Mouse (Mus musculus): ENCODE results near the gene Rnf224. TPM values are rescaled to one million over a fixed set of nuclear protein-coding genes. Genes with fewer than 3 reads are reported as not detected.

Rnf224 gene
- total RNA-seq, 2 experiments from 2014 or later: not detected

- intact Hi-C loops (cut with DNase I): no loop called here
- DNase-seq (ENCODE audit: extremely low spot score in 1 of 2, low spot score in 2 of 2): no peak
- TF ChIP-seq CTCF (IDR thresholded peaks at IDR 0.05): no peak
- H3K4me3 ChIP-seq: no peak overlapping the region
- H3K27ac ChIP-seq: no peak overlapping the region; the same call in 1 of the 2 replicates
Observed at GRCm38 (mm10) chr2:25197946-25198345, 38.6 kb downstream of the Rnf224 start.

GRCm38 (mm10) chr2:25197191-25197590 lies 39.4 kb downstream of the Rnf224 start:
- intact Hi-C loops (cut with DNase I): no loop called here
- Histone ChIP-seq H3K4me3 (no peak overlapping the region), H3K27ac (peak overlapping the region; percentile 34; the same call in 1 of the 2 replicates)
- no peak for TF ChIP-seq CTCF (IDR thresholded peaks at IDR 0.05)
- no peak for DNase-seq (ENCODE audit: extremely low spot score in 1 of 2, low spot score in 2 of 2)

- TF ChIP-seq CTCF (IDR thresholded peaks at IDR 0.05): no peak; the same call in 1 of the 2 replicates
- Histone ChIP-seq H3K27ac (peak within 1 kb of the TSS; percentile 45), H3K4me3 (peak within 1 kb of the TSS; percentile 27)
- intact Hi-C loops (cut with DNase I): no loop called here
- DNase-seq (ENCODE audit: extremely low spot score in 1 of 2, low spot score in 2 of 2): no peak
Observed at GRCm38 (mm10) chr2:25196172-25196954, 40.2 kb downstream of the Rnf224 start, which contains the start of gene Tor4a. Gene Tor4a, minus strand, starts transcription at chr2:25196886.

GRCm38 (mm10) chr2:25195211-25196156 lies 41.1 kb downstream of the Rnf224 start:
- Histone ChIP-seq H3K4me3 (peak overlapping the region; percentile 27; the same call in 1 of the 2 replicates), H3K27ac (peak overlapping the region; percentile 45)
- intact Hi-C loops (cut with DNase I): no loop called here

GRCm38 (mm10) chr2:25194486-25195171 lies 42.0 kb downstream of the Rnf224 start:
- Histone ChIP-seq H3K4me3 (no peak overlapping the region), H3K27ac (no peak overlapping the region)
- intact Hi-C loops (cut with DNase I): loop anchor here (5.0 kb wide), 1 partner anchor 133 kb away; no protein-coding TSS in a partner anchor
- DNase-seq (ENCODE audit: extremely low spot score in 1 of 2, low spot score in 2 of 2): no peak
- no peak for TF ChIP-seq CTCF (IDR thresholded peaks at IDR 0.05)

More at GRCm38 (mm10) chr2:25195211-25196156, 41.1 kb downstream of the Rnf224 start:
- no peak for TF ChIP-seq CTCF (IDR thresholded peaks at IDR 0.05)
- no peak for DNase-seq (ENCODE audit: extremely low spot score in 1 of 2, low spot score in 2 of 2)

GRCm38 (mm10) chr2:25194006-25194405 lies 42.6 kb downstream of the Rnf224 start:
- no peak for TF ChIP-seq CTCF (IDR thresholded peaks at IDR 0.05)
- Histone ChIP-seq H3K27ac (0 out of 2 replicates have a peak overlapping the region, but pooled peaks have one; percentile 13), H3K4me3 (no peak overlapping the region)
- intact Hi-C loops (cut with DNase I): loop anchor here (5.0 kb wide), 1 partner anchor 133 kb away; no protein-coding TSS in a partner anchor
- no peak for DNase-seq (ENCODE audit: extremely low spot score in 1 of 2, low spot score in 2 of 2)

- peak; percentile 80 to 84 for DNase-seq (ENCODE audit: extremely low spot score in 1 of 2, low spot score in 2 of 2)
- Histone ChIP-seq H3K4me3 (no peak overlapping the region), H3K27ac (no peak overlapping the region)
- intact Hi-C loops (cut with DNase I): loop anchor here (2.0 to 5.0 kb wide), 4 partner anchors 35 to 134 kb away; partner anchors contain the start of genes Tmem203 and Tprn
- peak; percentile 94 for TF ChIP-seq CTCF (IDR thresholded peaks at IDR 0.05)
Observed at GRCm38 (mm10) chr2:25193330-25193770, 43.2 kb downstream of the Rnf224 start.

- H3K27ac ChIP-seq: no peak overlapping the region
- no peak for TF ChIP-seq CTCF (IDR thresholded peaks at IDR 0.05)
- H3K4me3 ChIP-seq: no peak overlapping the region
- no peak for DNase-seq (ENCODE audit: extremely low spot score in 1 of 2, low spot score in 2 of 2)
- intact Hi-C loops (cut with DNase I): no loop called here
Observed at GRCm38 (mm10) chr2:25187841-25188240, 48.7 kb downstream of the Rnf224 start.

- Histone ChIP-seq H3K4me3 (no peak overlapping the region), H3K27ac (no peak overlapping the region)
- no peak for DNase-seq (ENCODE audit: extremely low spot score in 1 of 2, low spot score in 2 of 2)
- intact Hi-C loops (cut with DNase I): loop anchor here (1.0 kb wide), 1 partner anchor 87 kb away; no protein-coding TSS in a partner anchor
- TF ChIP-seq CTCF (IDR thresholded peaks at IDR 0.05): no peak
Observed at GRCm38 (mm10) chr2:25186575-25186930, 50.0 kb downstream of the Rnf224 start.

- intact Hi-C loops (cut with DNase I): loop anchor here (1.0 kb wide), 1 partner anchor 87 kb away; no protein-coding TSS in a partner anchor
- peak overlapping the region; percentile 67; the same call in 1 of the 2 replicates for H3K27ac ChIP-seq
Observed at GRCm38 (mm10) chr2:25185625-25186574, 50.7 kb downstream of the Rnf224 start.

More at GRCm38 (mm10) chr2:25185625-25186574, 50.7 kb downstream of the Rnf224 start:
- peak; percentile 51 to 52 for DNase-seq (ENCODE audit: extremely low spot score in 1 of 2, low spot score in 2 of 2)
- peak; percentile 43 for TF ChIP-seq CTCF (IDR thresholded peaks at IDR 0.05)
- peak overlapping the region; percentile 35 for H3K4me3 ChIP-seq
